Mouse (Mus musculus) monocyte, adult 2 months (primary cell): ENCODE data around the gene Fbxw7.
A peak's percentile ranks its signal among the peaks of the same experiment; 100 is the strongest.

Experiments used
- DNase-seq, 2 experiments: peaks; one replicate each; pipeline ENCODE4 v3.0.0; 2022; ENCODE audit warnings: low spot score in 2 of 2, low read depth in 1 of 2

Gene Fbxw7

GRCm38 (mm10) chr3:84883817-84884483, 68.9 kb downstream of the Fbxw7 start:
- DNase-seq, result peak; percentile 41 to 43

GRCm38 (mm10) chr3:84889648-84890047, 74.6 kb downstream of the Fbxw7 start:
- no peak for DNase-seq

DNA sequence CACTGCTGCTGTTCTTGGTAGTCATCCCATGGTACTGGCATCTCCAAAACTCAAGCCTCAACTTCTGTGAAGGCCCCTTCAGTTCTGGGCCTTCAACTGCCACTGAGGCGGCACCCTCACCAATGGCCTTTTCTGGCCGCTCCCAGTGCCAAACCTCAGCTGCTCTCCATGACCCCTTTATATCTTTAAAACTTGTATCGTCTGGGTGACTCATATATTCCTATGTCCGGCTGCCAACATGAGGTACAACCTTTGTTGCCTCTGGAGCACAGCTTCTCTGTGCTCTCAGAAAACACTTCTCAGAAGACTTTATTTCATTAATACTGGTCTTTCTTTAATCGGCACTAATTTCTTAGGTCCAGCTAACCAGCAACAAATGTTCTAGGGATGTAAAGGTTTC, 75.9 kb downstream of the Fbxw7 start:
- no peak for DNase-seq

- no peak for DNase-seq
Observed at GRCm38 (mm10) chr3:84897952-84898351, 82.9 kb downstream of the Fbxw7 start.

DNA sequence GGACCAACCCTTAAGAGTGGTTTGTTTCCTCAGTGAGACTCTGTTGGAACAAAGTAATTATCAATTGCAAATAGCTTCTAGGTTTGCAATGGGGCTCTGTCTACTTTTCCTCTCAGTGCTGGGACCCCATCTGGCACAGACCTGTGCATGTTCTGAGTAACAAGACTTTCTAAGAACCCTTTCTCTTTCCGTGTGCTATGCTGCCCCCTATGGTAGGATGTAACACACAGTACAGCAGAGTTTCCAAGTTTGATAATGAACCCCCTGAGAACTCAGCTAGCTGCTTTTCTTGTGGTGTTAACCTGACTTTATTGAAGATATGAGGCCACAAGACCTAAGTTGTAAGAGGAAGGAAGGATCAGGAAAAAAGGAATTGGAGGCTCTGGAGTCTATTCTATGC, 91.5 kb downstream of the Fbxw7 start:
- DNase-seq, result no peak

- DNase-seq, result no peak
Observed at GRCm38 (mm10) chr3:84914284-84914683, 99.2 kb downstream of the Fbxw7 start.

DNA sequence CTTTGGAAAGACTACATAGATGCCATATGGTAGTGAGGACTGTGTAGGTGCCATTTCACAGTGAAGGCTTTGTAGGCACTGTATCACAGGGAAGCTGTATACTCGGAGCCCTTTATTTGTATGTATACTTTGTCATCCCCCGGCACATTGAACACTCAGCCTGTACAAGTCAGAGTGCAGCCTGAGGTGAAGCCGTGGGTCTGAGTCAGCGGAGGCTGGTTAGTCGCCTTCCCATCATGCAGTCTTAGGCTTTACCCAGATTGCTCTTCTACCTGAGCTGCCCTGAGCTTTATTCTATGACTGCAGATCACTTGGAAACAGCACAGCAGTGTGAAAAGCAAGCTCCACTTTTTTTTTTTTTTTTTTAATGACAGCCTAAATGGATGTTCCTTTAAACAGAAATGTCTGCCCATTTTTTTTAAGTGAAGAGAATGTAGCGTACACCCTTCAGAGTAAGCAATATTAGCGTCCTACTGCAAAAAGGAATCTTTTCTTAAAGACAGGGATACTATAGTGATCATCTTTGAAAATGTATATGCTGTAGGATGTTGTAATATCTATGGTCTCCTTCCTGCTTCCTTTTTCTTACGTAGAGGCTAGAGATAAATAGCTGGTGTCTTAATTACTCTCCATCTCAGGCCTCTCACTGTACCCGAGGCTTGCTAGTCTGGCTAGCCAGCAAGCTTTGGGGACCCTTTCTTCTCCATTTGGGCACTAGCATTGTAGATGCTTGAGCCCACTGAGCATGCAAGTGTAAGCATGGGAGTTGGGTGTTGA, 103.0 kb downstream of the Fbxw7 start:
- no peak for DNase-seq

- no peak for DNase-seq
Observed at GRCm38 (mm10) chr3:84921704-84922420, 106.8 kb downstream of the Fbxw7 start.

GRCm38 (mm10) chr3:84923256-84923655, 108.2 kb downstream of the Fbxw7 start:
- no peak for DNase-seq

GRCm38 (mm10) chr3:84923670-84924069, 108.6 kb downstream of the Fbxw7 start:
- no peak for DNase-seq

DNA sequence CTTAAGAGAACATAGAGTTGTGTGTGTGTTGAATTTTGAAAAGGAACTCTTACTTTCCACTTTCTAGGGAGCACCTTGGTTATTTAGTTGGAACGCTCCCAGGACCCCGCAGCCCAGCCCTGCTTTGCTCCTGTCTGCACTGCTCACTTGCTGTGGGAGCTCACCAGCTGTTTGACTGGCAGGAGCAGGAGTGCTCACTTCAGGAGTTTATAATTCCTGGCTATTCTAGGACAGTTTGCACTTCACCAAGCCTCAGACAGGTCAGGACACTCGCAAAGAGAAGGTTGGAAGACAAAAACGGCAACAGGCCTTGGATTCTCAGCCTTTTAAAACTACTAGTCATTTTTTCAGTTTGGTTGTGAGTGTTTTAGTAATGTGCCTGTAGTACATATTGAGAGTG, 110.2 kb downstream of the Fbxw7 start:
- DNase-seq, result no peak

DNA sequence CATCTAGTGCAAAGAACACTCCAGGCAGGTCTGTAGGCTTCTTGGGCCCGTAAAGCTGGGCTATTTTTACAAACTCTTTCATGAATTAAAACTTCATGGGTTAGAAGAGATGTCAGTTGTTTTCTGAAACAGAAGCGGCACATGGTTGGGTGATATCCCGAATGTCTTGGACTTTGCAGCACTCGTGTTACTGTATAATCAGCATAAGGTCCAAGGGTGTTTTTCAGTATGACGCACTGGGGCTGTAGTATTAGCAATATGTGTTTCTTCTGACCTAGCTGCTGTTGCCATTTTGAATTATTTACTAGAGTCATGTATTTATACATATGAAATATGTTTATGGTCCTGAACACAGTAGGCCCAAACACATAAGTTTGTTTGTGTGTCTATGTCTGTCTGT, 111.1 kb downstream of the Fbxw7 start:
- no peak for DNase-seq

GRCm38 (mm10) chr3:84927168-84927794, 112.2 kb downstream of the Fbxw7 start:
- DNase-seq, result no peak

- DNase-seq, result no peak
Observed at GRCm38 (mm10) chr3:84927901-84928300, 112.8 kb downstream of the Fbxw7 start.

- no peak for DNase-seq
Observed at GRCm38 (mm10) chr3:84929171-84929570, 114.1 kb downstream of the Fbxw7 start.

GRCm38 (mm10) chr3:84930683-84931082, 115.6 kb downstream of the Fbxw7 start:
- no peak for DNase-seq

GRCm38 (mm10) chr3:84935729-84936128, 120.7 kb downstream of the Fbxw7 start:
- no peak for DNase-seq

- no peak for DNase-seq
Observed at GRCm38 (mm10) chr3:84936252-84936651, 121.2 kb downstream of the Fbxw7 start.

DNA sequence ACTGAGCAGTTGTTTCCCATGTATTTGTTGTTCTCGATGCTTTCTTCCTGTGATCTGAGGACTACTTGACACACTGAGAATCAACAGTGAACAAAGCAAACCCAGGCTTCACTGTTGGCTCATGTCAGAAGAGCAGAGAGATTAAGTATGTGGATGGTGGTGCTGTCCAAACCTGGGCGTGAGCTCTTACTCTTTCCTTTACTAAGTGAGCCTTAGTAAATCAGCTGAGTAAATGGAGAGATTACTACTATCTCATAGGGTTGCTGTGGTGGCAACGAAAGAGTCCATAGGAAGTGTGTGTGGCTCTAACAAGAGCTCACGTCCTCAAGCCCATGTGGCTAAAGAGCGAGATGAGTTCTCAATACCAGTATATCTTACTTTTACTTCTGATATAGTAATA, 121.9 kb downstream of the Fbxw7 start:
- DNase-seq, result no peak

DNA sequence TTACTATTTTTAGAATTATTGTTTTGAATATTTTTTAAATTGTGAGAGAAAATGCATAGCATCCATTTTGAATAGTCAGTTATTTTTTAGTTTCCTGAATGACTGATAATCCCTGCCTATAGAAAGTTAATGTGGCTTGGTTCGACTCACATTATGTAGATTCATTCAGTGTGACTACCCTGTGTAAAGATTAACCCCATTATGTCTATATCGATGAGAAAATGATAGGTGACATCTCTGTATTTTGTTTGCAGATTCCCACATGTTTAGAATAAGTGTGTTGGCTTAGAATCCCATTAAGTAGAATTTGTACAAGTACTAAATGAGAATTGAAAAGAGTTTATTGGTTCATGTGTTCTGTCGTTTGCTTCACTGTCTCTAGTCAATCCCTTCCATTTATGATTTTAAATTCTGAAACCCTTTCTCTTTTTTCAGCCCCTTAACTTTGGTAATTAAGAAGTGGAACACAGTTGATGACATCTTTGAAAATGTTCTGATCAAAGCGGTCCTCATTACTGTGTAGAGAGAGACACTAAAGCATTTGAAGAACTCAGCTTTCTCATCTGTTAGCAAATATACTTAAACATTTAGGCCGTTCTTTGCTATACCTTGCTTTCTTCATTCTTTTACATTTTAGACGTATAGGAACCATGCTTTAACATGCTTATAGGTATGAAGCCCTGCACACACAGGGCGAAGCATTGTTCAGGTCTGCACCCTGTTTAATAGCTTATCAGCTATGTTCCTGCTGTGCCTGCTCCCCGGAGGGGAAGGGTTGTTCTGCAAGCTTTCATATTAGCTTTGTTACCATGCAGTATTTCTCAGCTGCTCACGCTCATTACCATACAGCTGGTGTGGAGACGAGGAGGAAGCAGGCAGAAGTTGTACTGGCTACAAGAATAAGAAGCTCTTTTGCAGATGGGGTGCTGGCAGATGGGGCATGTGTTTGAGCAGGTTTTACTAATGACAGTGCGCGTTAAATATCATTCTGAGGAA, 122.6 kb downstream of the Fbxw7 start:
- no peak for DNase-seq
